Mouse (Mus musculus) kidney, adult 2 months (tissue): Measurements from ENCODE around the gene Amot. TPM values are rescaled to one million over a fixed set of nuclear protein-coding genes. Genes with fewer than 3 reads are reported as not detected.
A peak's percentile ranks its signal among the peaks of the same experiment; 100 is the strongest.

Experiments
- DNase-seq: peaks from one replicate; pipeline ENCODE4 v3.0.0; 2021
- H3K27ac ChIP-seq: fragments of 200-500 bp; 2 replicates; pipeline ENCODE4 v1.5.1; 2012; ENCODE audit warnings: low read depth, low read length, control low read depth, inconsistent platforms; ENCODE audit not compliant: insufficient read depth
- H3K27me3 ChIP-seq: fragments of 200-500 bp; replicated peaks from 2 replicates; pipeline ENCODE4 v1.6.1; 2012; ENCODE audit warnings: mild to moderate bottlenecking, moderate library complexity, low read length, inconsistent platforms; ENCODE audit not compliant: control insufficient read depth, insufficient read depth
- H3K36me3 ChIP-seq: fragments of 200-500 bp; 2 replicates; pipeline ENCODE4 v1.6.1; 2012; ENCODE audit warnings: mild to moderate bottlenecking, moderate library complexity, low read length, inconsistent platforms; ENCODE audit not compliant: control insufficient read depth, insufficient read depth
- H3K4me1 ChIP-seq: fragments of 200-500 bp; 2 replicates; pipeline ENCODE4 v1.6.1; 2011; ENCODE audit warnings: low read length; ENCODE audit not compliant: control insufficient read depth, insufficient read depth
- H3K4me3 ChIP-seq: fragments of 200-500 bp; 2 replicates; pipeline ENCODE4 v1.5.1; 2011; ENCODE audit warnings: mild to moderate bottlenecking, low read depth, low read length, control low read depth; ENCODE audit not compliant: insufficient read depth
- CTCF ChIP-seq: fragments of 200-500 bp; conservative IDR thresholded peaks from 2 replicates; pipeline ENCODE4 v1.5.1; 2011; ENCODE audit warnings: low read depth, mild to moderate bottlenecking, control low read depth, low read length, moderate library complexity, mixed read lengths; ENCODE audit not compliant: insufficient read depth, insufficient read length
- POLR2A ChIP-seq: fragments of 200-500 bp; IDR thresholded peaks from one replicate; pipeline ENCODE4 v1.6.1; 2011; ENCODE audit warnings: low read depth, low read length, control low read depth
- WGBS: fragments of 180-500 bp; shearing (Covaris S2); methylation state at CpG from one replicate; pipeline ENCODE4 v1.1.7; 2018; 5-methylcytosine and 5-hydroxymethylcytosine counted together
- polyA plus RNA-seq: library from polyadenylated mRNA; depleted of rRNA; stranded (reverse); fragments of >200 nt; gene quantifications from 2 replicates; pipeline ENCODE4 v1.2.3, GENCODE M21; 2012

The Amot gene
- polyA plus RNA-seq, 1 experiment = 24.6 TPM

- H3K27ac ChIP-seq = no peak overlapping the region
- 66% methylated on average over 5 of the region's 5 CpGs for WGBS
Observed at GRCm38 (mm10) chrX:145482383-145482782, 22.6 kb downstream of the Amot start.

GRCm38 (mm10) chrX:145479942-145480341, 25.0 kb downstream of the Amot start:
- H3K4me1 ChIP-seq = peaks cover 3% of the 10 kb centered on the region; the same call in 1 of the 2 replicates
- DNase-seq = no peak
- 86% methylated on average over 10 of the region's 10 CpGs for WGBS
- TF ChIP-seq POLR2A = no peak
- TF ChIP-seq CTCF = no peak
- H3K4me3 ChIP-seq = no peak overlapping the region
- H3K27ac ChIP-seq = no peak overlapping the region
- no peaks in the 10 kb centered on the region for H3K27me3 ChIP-seq
- no peaks in the 10 kb centered on the region for H3K36me3 ChIP-seq

More at GRCm38 (mm10) chrX:145482383-145482782, 22.6 kb downstream of the Amot start:
- DNase-seq = peak; percentile 28
- TF ChIP-seq CTCF (no peak), POLR2A (no peak)
- Histone ChIP-seq H3K27me3 (no peaks in the 10 kb centered on the region), H3K4me1 (peaks cover 3% of the 10 kb centered on the region; the same call in 1 of the 2 replicates), H3K4me3 (no peak overlapping the region), H3K36me3 (no peaks in the 10 kb centered on the region)

GRCm38 (mm10) chrX:145477725-145478194, 27.2 kb downstream of the Amot start:
- no peak for TF ChIP-seq POLR2A
- no peak for TF ChIP-seq CTCF
- DNase-seq = no peak
- H3K27me3 ChIP-seq = no peaks in the 10 kb centered on the region
- H3K36me3 ChIP-seq = no peaks in the 10 kb centered on the region
- 71% methylated on average over 3 of the region's 3 CpGs for WGBS
- H3K27ac ChIP-seq = no peak overlapping the region
- no peaks in the 10 kb centered on the region for H3K4me1 ChIP-seq
- no peak overlapping the region for H3K4me3 ChIP-seq

GRCm38 (mm10) chrX:145477003-145477724, 27.8 kb downstream of the Amot start:
- Histone ChIP-seq H3K4me3 (no peak overlapping the region), H3K36me3 (no peaks in the 10 kb centered on the region), H3K27me3 (no peaks in the 10 kb centered on the region), H3K4me1 (no peaks in the 10 kb centered on the region), H3K27ac (0 out of 2 replicates have a peak overlapping the region, but pooled peaks have one; percentile 38)
- TF ChIP-seq POLR2A (no peak), CTCF (no peak)
- 65% methylated on average over 5 of the region's 5 CpGs for WGBS
- peak; percentile 22 for DNase-seq

GRCm38 (mm10) chrX:145468264-145468663, 36.7 kb downstream of the Amot start:
- TF ChIP-seq CTCF (no peak), POLR2A (no peak)
- DNase-seq = no peak
- WGBS = 85% methylated on average over 6 of the region's 6 CpGs
- H3K4me1 ChIP-seq = no peaks in the 10 kb centered on the region
- H3K4me3 ChIP-seq = no peak overlapping the region
- H3K36me3 ChIP-seq = no peaks in the 10 kb centered on the region
- H3K27ac ChIP-seq = no peak overlapping the region
- H3K27me3 ChIP-seq = no peaks in the 10 kb centered on the region

- no peaks in the 10 kb centered on the region for H3K4me1 ChIP-seq
- WGBS = 84% methylated on average over 2 of the region's 2 CpGs
- H3K4me3 ChIP-seq = no peak overlapping the region
- no peak for DNase-seq
- no peak overlapping the region for H3K27ac ChIP-seq
- no peak for TF ChIP-seq CTCF
- TF ChIP-seq POLR2A = no peak
- H3K36me3 ChIP-seq = no peaks in the 10 kb centered on the region
- H3K27me3 ChIP-seq = no peaks in the 10 kb centered on the region
Observed at GRCm38 (mm10) chrX:145463524-145463923, 41.5 kb downstream of the Amot start.

DNA sequence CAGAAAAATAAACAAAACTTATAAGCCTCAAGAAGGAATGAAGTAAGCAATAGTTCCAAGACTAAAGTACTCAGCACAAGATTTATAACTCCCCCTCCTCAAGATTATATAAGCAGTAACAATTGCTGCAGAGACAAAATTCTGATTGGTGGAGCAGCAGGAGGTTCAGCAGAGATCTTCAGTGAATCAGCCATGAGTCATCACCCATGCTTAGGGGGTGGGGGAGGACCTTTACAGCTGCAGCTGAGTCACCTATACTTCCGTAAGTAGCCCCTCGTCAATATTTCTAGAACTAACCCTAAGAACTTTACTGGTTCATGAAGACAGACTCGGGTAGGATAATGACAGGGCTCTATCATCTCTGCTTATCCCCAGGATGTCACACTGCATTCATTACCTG, 43.6 kb downstream of the Amot start:
- TF ChIP-seq POLR2A (no peak), CTCF (no peak)
- no peak overlapping the region for H3K4me3 ChIP-seq
- H3K27me3 ChIP-seq = no peaks in the 10 kb centered on the region
- no peaks in the 10 kb centered on the region for H3K4me1 ChIP-seq
- H3K27ac ChIP-seq = no peak overlapping the region
- no peak for DNase-seq
- WGBS = 83% methylated on average over 3 of the region's 3 CpGs
- H3K36me3 ChIP-seq = no peaks in the 10 kb centered on the region

- H3K4me3 ChIP-seq = no peak overlapping the region
- no peaks in the 10 kb centered on the region for H3K36me3 ChIP-seq
- H3K4me1 ChIP-seq = no peaks in the 10 kb centered on the region; the same call in 1 of the 2 replicates
- no peak for DNase-seq
- 72% methylated on average over 4 of the region's 4 CpGs for WGBS
- H3K27ac ChIP-seq = no peak overlapping the region
- TF ChIP-seq CTCF (no peak), POLR2A (no peak)
- no peaks in the 10 kb centered on the region for H3K27me3 ChIP-seq
Observed at GRCm38 (mm10) chrX:145456251-145456650, 48.7 kb downstream of the Amot start.
